8 mouse cellular contexts compared by ENCODE assay signal in the genomic region with DNA sequence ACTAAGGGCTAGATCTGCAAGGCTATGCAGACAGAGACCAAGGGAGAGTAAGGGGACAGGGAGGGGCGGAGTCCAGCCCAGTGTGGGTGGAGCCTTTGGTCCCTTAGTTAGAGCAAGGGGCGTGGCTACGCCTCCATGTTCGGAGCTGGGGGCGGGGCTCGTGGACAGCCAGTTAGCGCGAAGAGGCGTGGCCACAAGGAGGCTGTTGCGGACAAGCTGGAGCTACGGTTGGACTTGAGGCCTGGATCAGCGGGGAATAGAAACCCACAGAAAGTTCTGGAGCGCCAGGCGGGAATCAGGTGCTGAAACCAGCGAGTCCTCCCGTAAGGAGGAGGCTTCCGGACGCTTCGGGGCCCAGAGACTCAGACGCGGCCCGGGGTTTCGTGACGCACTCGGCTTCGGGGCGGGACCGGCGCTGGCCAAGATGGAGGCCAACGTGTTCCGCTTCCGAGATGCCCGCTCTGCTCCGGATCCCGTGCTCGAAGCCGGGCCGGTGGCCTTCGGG. TPM values are rescaled to one million over a fixed set of nuclear protein-coding genes. Genes with fewer than 3 reads are reported as not detected.
DNase-seq lines count a peak whose midpoint lies in the region; ATAC-seq and TF ChIP-seq lines count a peak whose summit lies in the region.

Gene Actr5 (plus strand): TSS at position 171 of the 505 bp plus-strand sequence.

- H3K9me3 ChIP-seq in megakaryocyte, embryonic 14.5 days: no peaks in the 10 kb centered on the region

- H3K27me3 ChIP-seq in megakaryocyte, embryonic 14.5 days (replicated peaks): peaks cover 27% of the 10 kb centered on the region

- no peak for TF ChIP-seq CTCF in cortical plate, adult 2 months (IDR thresholded peaks at IDR 0.05; ENCODE audit: extremely low read depth, insufficient read depth, low read length)

- TF ChIP-seq POLR2A in cortical plate, adult 2 months (IDR thresholded peaks at IDR 0.05; ENCODE audit: extremely low read depth, insufficient read depth, low read length): peak; percentile 85

- peaks cover 2% of the 10 kb centered on the region; the same call in 1 of the 2 replicates for H3K4me1 ChIP-seq in cortical plate, adult 2 months (ENCODE audit: control insufficient read depth, insufficient read depth, low read length)
- peaks cover 19% of the 10 kb centered on the region for H3K4me1 ChIP-seq in megakaryocyte, embryonic 14.5 days

- peaks cover 36% of the 10 kb centered on the region for H3K36me3 ChIP-seq in megakaryocyte, embryonic 14.5 days (replicated peaks; ENCODE audit: low read length)

- peak within 1 kb of the TSS; percentile 81 for H3K4me3 ChIP-seq in cortical plate, adult 2 months (ENCODE audit: insufficient read depth, low read length)
- H3K4me3 ChIP-seq in megakaryocyte, embryonic 14.5 days (replicated peaks): peak within 1 kb of the TSS; percentile 93

- H3K27ac ChIP-seq in cortical plate, adult 2 months (ENCODE audit: insufficient read depth, low read length): 0 out of 2 replicates have a peak within 1 kb of the TSS, but pooled peaks have one; percentile 3

- peak; percentile 90 for ATAC-seq in activated CD4-positive, CD25-positive, alpha-beta regulatory T cell, adult 4 months

- DNase-seq in gastrocnemius, adult 8-10 months (ENCODE audit: low spot score in 2 of 2): peak; percentile 91 to 94
- DNase-seq in hindlimb bud, embryonic 11.5 days (ENCODE audit: extremely low spot score, low read depth, low spot score): peak; percentile 88
- DNase-seq in left cerebral cortex, adult 8-10 months (ENCODE audit: low spot score in 2 of 2): peak; percentile 82 to 91
- DNase-seq in right cerebral cortex, postnatal 10 days (ENCODE audit: low spot score in 2 of 2): peak; percentile 94
- peak; percentile 84 for DNase-seq in urinary bladder, postnatal 25 days (ENCODE audit: low spot score)

RNA-seq across cellular contexts. Expression of gene Actr5, which starts in this region (rescaled TPM):
- 1 to 10 TPM; 3.1 to 3.2 TPM for polyA plus RNA-seq in activated CD4-positive, CD25-positive, alpha-beta regulatory T cell, adult 4 months (2017; shearing (Covaris generic))
- 6.9 and 7.4 TPM in 2 replicates for polyA plus RNA-seq in cortical plate, adult 2 months (2012; rRNA removed)
- 1 to 10 TPM; 2.3 to 3.8 (median 3.2) TPM for total RNA-seq in gastrocnemius, adult 8-10 months (2022)
- total RNA-seq in left cerebral cortex, adult 8-10 months (2022): 10 to 100 TPM; 10.4 to 14.3 (median 12.4) TPM
- polyA plus RNA-seq in megakaryocyte, embryonic 14.5 days (2012; ENCODE audit: insufficient read depth, low replicate concordance): 2.1 and 5.7 TPM in 2 replicates

Comparison
In these comparisons a context has a peak if more than half of its experiments do, and no peak if none do; other contexts are left out.
1. Peak in every context shown above with its lines: DNase-seq, ATAC-seq, H3K4me3 ChIP-seq and H3K27ac ChIP-seq.